Mouse (Mus musculus) stomach, embryonic 15.5 days (tissue): ENCODE results near the gene Ercc4. TPM values are rescaled to one million over a fixed set of nuclear protein-coding genes. Genes with fewer than 3 reads are reported as not detected.

ENCODE experiments used
- polyA plus RNA-seq: library from polyadenylated mRNA; unstranded; fragments of >200 nt; fragmentation: Nextera tagmentation; extraction: Ambion mirVana; gene quantifications from 2 replicates; pipeline ENCODE4 v1.2.1, GENCODE M21; 2015

The Ercc4 gene
- polyA plus RNA-seq, 1 experiment from 2014 or later = 11.4 TPM

Other genes with a start within 250 kb of the Ercc4 start
- gene Mrtfb, start 146.8 kb downstream of the Ercc4 start, polyA plus RNA-seq = 22.5 and 22.8 TPM in 2 replicates